Mouse (Mus musculus): Measurements from ENCODE around the gene Ptprg.

- TF ChIP-seq EP300 (IDR thresholded peaks at IDR 0.05; ENCODE audit: insufficient read depth, low read depth, low read length), result no peak
- TF ChIP-seq POLR2A (IDR thresholded peaks at IDR 0.05; ENCODE audit: insufficient read depth, low read depth, low read length), result no peak
Measured at GRCm38 (mm10) chr14:11793847-11794246, 240.5 kb downstream of the Ptprg start.
